Mouse (Mus musculus): ENCODE data around the gene Sdc4. TPM values are rescaled to one million over a fixed set of nuclear protein-coding genes. Genes with fewer than 3 reads are reported as not detected.

Sdc4 gene
- 45.0 and 46.5 TPM in 2 replicates for polyA plus RNA-seq (2012; rRNA removed)

DNA sequence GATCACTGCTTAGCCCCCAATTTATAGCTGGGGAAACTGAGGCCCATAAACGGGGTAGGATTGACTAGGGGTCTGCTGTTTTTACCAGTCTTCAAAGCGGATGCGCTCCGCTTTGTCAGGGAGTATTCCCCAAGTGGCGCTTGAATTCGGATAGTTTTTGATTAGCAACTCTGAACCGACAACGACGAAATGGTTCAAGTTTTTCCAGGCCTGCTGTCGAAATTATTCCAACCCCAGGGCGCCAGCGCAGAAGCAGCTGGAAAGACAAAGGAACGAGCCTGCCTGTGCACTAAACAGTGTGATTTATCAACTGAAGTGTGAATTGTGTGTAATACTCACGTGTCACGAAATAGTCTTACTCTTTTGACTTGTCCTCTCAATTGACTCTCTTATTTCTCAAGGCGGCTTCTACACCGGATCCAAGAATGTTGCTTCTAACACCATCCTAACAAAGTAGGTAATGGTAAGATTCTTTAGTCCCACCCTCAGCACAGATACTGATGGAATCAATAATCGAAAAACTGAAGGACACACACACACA is at the start of gene Sdc4:
Gene Sdc4, minus strand, starts transcription at position 428 of the 541 bp plus-strand sequence.
- DNase-seq (ENCODE audit: extremely low spot score in 1 of 2, low spot score in 1 of 2) = no peak

GRCm38 (mm10) chr2:164487812-164488211 is 44.1 kb upstream of the Sdc4 start:
- peak in 1 of 2 experiments; percentile 67 for DNase-seq (ENCODE audit: extremely low spot score in 1 of 2, low spot score in 1 of 2)

DNA sequence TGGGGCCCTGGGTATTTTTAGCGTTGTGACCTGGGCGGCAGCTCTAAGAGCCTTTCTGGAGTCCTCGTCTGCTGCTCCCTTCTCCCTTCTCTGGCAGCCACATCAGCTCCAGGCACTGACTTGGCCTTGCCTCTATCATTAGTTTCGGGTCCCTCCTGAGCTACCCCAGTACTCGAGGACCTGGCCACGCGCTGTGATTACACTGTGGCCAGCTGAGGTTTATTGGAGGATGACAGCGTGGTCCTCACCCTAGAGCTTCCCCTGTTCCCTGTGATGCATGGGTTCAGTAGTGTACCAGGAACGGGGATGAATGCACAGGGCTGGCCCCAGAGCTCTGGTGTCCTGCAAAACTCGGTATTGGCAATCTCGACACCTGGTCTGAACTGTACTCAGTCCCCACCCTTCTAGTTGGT is 43.4 kb upstream of the Sdc4 start:
- DNase-seq (ENCODE audit: extremely low spot score in 1 of 2, low spot score in 1 of 2) = no peak

- peak; percentile 51 to 82 for DNase-seq (ENCODE audit: extremely low spot score in 1 of 2, low spot score in 1 of 2)
Observed at GRCm38 (mm10) chr2:164486258-164487114, 42.8 kb upstream of the Sdc4 start.

DNA sequence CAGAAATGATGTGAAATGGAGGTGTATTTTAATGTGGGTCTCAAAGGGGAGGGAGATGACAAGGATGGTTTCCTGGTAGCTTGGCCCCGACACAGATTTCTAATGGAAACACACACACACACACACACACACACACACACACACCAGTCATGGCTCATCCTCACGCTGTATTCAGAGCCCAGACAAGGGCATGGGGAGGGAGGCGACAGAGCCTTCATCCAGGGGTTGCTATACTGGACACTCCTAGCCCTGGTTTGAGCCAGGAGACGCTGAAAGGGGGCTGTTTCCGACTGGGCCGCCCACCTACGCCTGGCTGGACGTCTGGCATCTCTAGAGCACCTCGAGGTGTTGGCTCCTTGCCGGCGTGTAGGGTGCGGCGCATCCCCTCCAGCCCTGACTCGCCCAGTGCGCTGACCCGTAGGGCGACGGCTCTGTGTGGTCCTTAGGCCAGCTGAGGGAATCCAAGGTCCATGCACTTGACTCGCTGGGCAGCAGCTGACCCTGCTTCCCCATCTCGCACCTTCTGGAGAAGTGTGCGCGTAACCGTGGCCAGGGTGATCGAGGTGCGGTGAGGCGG is 42.1 kb upstream of the Sdc4 start, which contains the start of gene Dbndd2:
Gene Dbndd2, plus strand, starts transcription at position 426 of the 577 bp plus-strand sequence.
- DNase-seq (ENCODE audit: extremely low spot score in 1 of 2, low spot score in 1 of 2) = peak in 1 of 2 experiments; percentile 43

- no peak for DNase-seq (ENCODE audit: extremely low spot score in 1 of 2, low spot score in 1 of 2)
Observed at GRCm38 (mm10) chr2:164473624-164474023, 29.9 kb upstream of the Sdc4 start, which contains the start of gene Trp53tg5. Trp53tg5 (minus strand) TSS chr2:164473724.

GRCm38 (mm10) chr2:164470254-164470653 is 26.6 kb upstream of the Sdc4 start:
- peak in 1 of 2 experiments; percentile 79 for DNase-seq (ENCODE audit: extremely low spot score in 1 of 2, low spot score in 1 of 2)

GRCm38 (mm10) chr2:164466787-164467186 is 23.1 kb upstream of the Sdc4 start:
- no peak for DNase-seq (ENCODE audit: extremely low spot score in 1 of 2, low spot score in 1 of 2)

GRCm38 (mm10) chr2:164465161-164465560 is 21.5 kb upstream of the Sdc4 start:
- no peak for DNase-seq (ENCODE audit: extremely low spot score in 1 of 2, low spot score in 1 of 2)

- peak; percentile 97 to 99 for DNase-seq (ENCODE audit: extremely low spot score in 1 of 2, low spot score in 1 of 2)
Observed at GRCm38 (mm10) chr2:164460745-164461551, 17.3 kb upstream of the Sdc4 start, which contains the start of gene Gm20458. Gm20458 (plus strand) TSS chr2:164460967.

GRCm38 (mm10) chr2:164458535-164458934 is 14.8 kb upstream of the Sdc4 start:
- DNase-seq (ENCODE audit: extremely low spot score in 1 of 2, low spot score in 1 of 2) = no peak

- DNase-seq (ENCODE audit: extremely low spot score in 1 of 2, low spot score in 1 of 2) = no peak
Observed at GRCm38 (mm10) chr2:164457942-164458341, 14.3 kb upstream of the Sdc4 start.

DNA sequence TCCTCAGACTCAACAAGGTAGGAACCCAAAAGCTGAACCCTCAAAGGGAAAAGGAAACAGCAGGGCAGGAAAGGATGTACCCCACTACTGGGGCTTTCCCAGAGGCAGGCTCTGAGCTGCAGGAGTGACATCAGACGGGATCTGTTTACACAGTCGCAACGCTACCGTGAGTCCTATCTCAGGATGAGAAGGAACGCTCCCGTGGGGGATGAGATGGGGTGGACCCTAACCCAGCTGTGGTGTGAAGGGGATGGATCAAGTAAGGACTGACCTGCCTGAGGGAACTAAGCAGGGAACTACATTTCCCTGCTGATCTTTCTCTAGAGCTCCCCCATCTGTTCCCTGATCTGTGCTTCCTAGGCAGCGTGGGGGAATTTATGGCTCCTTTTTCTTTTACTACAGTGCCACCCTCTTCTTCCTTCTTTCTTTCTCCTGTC is 13.2 kb upstream of the Sdc4 start, which contains the start of gene Sys1:
Gene Sys1, plus strand, starts transcription at position 101 of the 437 bp plus-strand sequence.
- DNase-seq (ENCODE audit: extremely low spot score in 1 of 2, low spot score in 1 of 2) = peak; percentile 25 to 69

- no peak for DNase-seq (ENCODE audit: extremely low spot score in 1 of 2, low spot score in 1 of 2)
Observed at GRCm38 (mm10) chr2:164456413-164456812, 12.7 kb upstream of the Sdc4 start.

DNA sequence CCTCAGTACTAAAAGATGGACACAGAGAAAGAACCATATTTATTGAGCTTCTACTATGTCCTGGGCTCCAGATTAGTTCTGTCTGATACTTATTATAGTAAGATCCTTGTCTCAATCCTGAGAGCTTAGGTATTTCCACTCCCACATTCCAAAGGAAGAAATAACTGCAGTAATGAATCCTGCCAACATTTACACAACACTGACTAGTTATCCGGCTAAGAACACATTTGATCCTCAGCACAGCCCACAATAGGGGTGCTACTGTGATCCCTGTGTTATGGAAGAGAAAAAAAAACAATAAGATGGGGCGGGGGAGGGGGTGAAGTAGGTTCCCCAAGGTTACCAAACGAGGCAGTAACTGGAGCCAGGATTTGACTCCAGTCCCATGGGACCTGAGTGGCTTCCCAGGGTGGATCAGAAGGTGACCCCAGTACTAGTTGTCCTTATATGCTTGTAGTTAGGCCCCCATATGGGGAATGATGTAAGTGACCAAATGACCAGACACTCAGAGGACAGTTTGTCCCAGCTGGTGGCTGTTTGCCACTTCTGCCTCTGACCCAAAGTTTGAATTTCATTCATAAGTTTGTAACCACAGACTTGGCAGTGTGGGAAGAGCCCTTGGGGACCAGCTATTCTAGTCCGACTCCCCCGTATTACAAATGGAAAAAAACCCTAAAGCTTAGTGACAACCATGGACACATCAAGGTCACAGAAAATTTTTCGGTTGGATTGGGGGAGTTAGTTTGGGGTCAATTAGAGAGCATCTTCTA is 11.9 kb upstream of the Sdc4 start:
- DNase-seq (ENCODE audit: extremely low spot score in 1 of 2, low spot score in 1 of 2) = no peak

DNA sequence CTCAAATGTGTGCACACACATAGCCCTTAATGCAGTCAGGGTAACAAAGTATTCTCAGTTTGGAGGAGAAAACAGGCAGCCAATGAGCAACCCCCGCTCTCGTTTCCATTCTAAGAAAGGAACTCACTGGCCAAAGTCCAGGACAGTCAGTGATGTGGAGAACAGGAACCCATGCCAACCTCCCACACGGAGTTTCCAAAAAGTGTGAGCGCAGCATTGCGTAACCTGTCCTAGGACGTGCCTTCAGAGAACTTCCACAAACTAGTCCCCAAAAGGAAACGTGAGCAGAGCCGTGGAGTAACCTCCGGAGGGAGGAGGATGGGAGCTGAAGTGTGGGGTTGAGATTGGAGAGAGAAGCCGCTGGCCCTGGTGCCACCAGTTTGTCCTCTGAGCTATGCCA is 11.2 kb upstream of the Sdc4 start:
- DNase-seq (ENCODE audit: extremely low spot score in 1 of 2, low spot score in 1 of 2) = peak; percentile 79 to 95

GRCm38 (mm10) chr2:164453887-164454500 is 10.3 kb upstream of the Sdc4 start:
- DNase-seq (ENCODE audit: extremely low spot score in 1 of 2, low spot score in 1 of 2) = no peak

GRCm38 (mm10) chr2:164453047-164453757 is 9.5 kb upstream of the Sdc4 start:
- no peak for DNase-seq (ENCODE audit: extremely low spot score in 1 of 2, low spot score in 1 of 2)

Measured in frontal cortex, adult 2 months (tissue).